In the genomic region with DNA sequence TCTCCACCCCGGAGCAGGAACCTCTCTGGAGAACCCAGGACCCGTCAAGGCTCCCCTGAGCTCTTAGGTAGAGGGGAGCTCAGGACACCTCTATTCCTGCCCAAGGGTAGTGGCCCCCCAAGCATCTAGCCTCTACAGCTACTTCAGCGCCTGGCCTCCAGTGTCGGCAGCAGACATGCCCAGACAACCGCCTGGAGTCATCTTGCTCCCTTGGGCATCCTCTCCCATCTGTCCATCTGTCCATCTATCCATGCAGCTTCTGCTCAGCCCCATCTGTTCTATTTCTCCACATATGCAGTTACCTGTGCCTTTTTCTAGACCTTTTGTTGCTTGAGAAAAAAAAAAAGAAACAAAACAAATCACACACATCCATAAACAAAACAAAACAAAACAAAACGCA, we compare ENCODE assay signal across 33 mouse cellular contexts. TPM values are rescaled to one million over a fixed set of nuclear protein-coding genes. Genes with fewer than 3 reads are reported as not detected.
A peak's percentile ranks its signal among the peaks of the same experiment; 100 is the strongest.
DNase-seq lines count a peak whose midpoint lies in the region; ATAC-seq and TF ChIP-seq lines count a peak whose summit lies in the region.
"Had no signal": no experiment of that assay in that cellular context is flagged by ENCODE, and none has a peak within 500 bp of the region (broad histone marks: within the 10 kb centered on the region; RNA-seq: fewer than 3 reads in every experiment).

No protein-coding gene starts in this region.

- 78% methylated on average over 6 of the region's 6 CpGs for WGBS in hindbrain, embryonic 10.5 days
- WGBS in hindbrain, embryonic 11.5 days, result 75% methylated on average over 6 of the region's 6 CpGs
- WGBS in embryonic facial prominence, embryonic 10.5 days, result 84% methylated on average over 6 of the region's 6 CpGs

- H3K9me3 ChIP-seq in hindbrain, embryonic 10.5 days, result no peaks in the 10 kb centered on the region
- H3K9me3 ChIP-seq in hindbrain, embryonic 11.5 days (ENCODE audit: control insufficient read depth, low read length), result no peaks in the 10 kb centered on the region
- H3K9me3 ChIP-seq in G1E (replicated peaks), result peaks cover 89% of the 10 kb centered on the region
- H3K9me3 ChIP-seq in embryonic facial prominence, embryonic 10.5 days, result no peaks in the 10 kb centered on the region
- H3K9me3 ChIP-seq: embryonic facial prominence, embryonic 12.5 days; embryonic facial prominence, embryonic 15.5 days; forebrain, embryonic 12.5 days; forebrain, embryonic 15.5 days; heart, embryonic 12.5 days; heart, embryonic 15.5 days; hindbrain, embryonic 12.5 days; hindbrain, embryonic 15.5 days; intestine, embryonic 15.5 days had no signal

- H3K4me2 ChIP-seq in hindbrain, embryonic 11.5 days (replicated peaks; ENCODE audit: low read depth, low read length), result no peak overlapping the region
- H3K4me2 ChIP-seq: embryonic facial prominence, embryonic 12.5 days; embryonic facial prominence, embryonic 15.5 days; forebrain, embryonic 12.5 days; forebrain, embryonic 15.5 days; heart, embryonic 12.5 days; heart, embryonic 15.5 days; hindbrain, embryonic 12.5 days; hindbrain, embryonic 15.5 days; intestine, embryonic 15.5 days had no signal

- H3K27ac ChIP-seq in hindbrain, embryonic 10.5 days, result peak overlapping the region; percentile 62; the same call in 1 of the 2 replicates
- H3K27ac ChIP-seq in hindbrain, embryonic 11.5 days (ENCODE audit: low read depth, low read length), result no peak overlapping the region
- H3K27ac ChIP-seq in embryonic facial prominence, embryonic 10.5 days (replicated peaks), result peak overlapping the region; percentile 25; the same call in 1 of the 2 replicates
- H3K27ac ChIP-seq: embryonic facial prominence, embryonic 12.5 days; embryonic facial prominence, embryonic 15.5 days; forebrain, embryonic 12.5 days; forebrain, embryonic 15.5 days; heart, embryonic 15.5 days; hindbrain, embryonic 12.5 days; hindbrain, embryonic 15.5 days; intestine, embryonic 15.5 days had no signal

- H3K4me3 ChIP-seq in hindbrain, embryonic 10.5 days, result no peak overlapping the region
- no peak overlapping the region for H3K4me3 ChIP-seq in hindbrain, embryonic 11.5 days (ENCODE audit: low read depth, low read length)
- H3K4me3 ChIP-seq in G1E (ENCODE audit: low read depth, low read length), result peak overlapping the region; percentile 6; the same call in 1 of the 2 replicates
- no peak overlapping the region for H3K4me3 ChIP-seq in embryonic facial prominence, embryonic 10.5 days
- H3K4me3 ChIP-seq: embryonic facial prominence, embryonic 12.5 days; embryonic facial prominence, embryonic 15.5 days; forebrain, embryonic 12.5 days; forebrain, embryonic 15.5 days; heart, embryonic 12.5 days; heart, embryonic 15.5 days; hindbrain, embryonic 12.5 days; hindbrain, embryonic 15.5 days; intestine, embryonic 15.5 days had no signal

- no peaks in the 10 kb centered on the region for H3K27me3 ChIP-seq in hindbrain, embryonic 10.5 days (ENCODE audit: insufficient read depth, poor library complexity, severe bottlenecking)
- H3K27me3 ChIP-seq in hindbrain, embryonic 11.5 days (ENCODE audit: control insufficient read depth, insufficient read depth, low read length), result no peaks in the 10 kb centered on the region
- no peaks in the 10 kb centered on the region; the same call in 1 of the 2 replicates for H3K27me3 ChIP-seq in G1E (ENCODE audit: insufficient read depth, low read length)
- H3K27me3 ChIP-seq in embryonic facial prominence, embryonic 10.5 days (replicated peaks; ENCODE audit: low read depth, poor library complexity, severe bottlenecking), result no peaks in the 10 kb centered on the region
- H3K27me3 ChIP-seq: CH12.LX; embryonic facial prominence, embryonic 12.5 days; embryonic facial prominence, embryonic 15.5 days; forebrain, embryonic 12.5 days; forebrain, embryonic 15.5 days; hindbrain, embryonic 12.5 days; hindbrain, embryonic 15.5 days; intestine, embryonic 15.5 days had no signal

- no peak for ATAC-seq in hindbrain, embryonic 11.5 days (ENCODE audit: low FRiP score)
- no peak for ATAC-seq in G1E (ENCODE audit: extremely low read depth, insufficient number of reproducible peaks, low FRiP score, poor library complexity, severe bottlenecking)
- ATAC-seq: forebrain, embryonic 15.5 days; intestine, embryonic 15.5 days had no signal

- H3K9ac ChIP-seq in hindbrain, embryonic 11.5 days (ENCODE audit: low read depth, low read length), result no peak overlapping the region
- H3K9ac ChIP-seq: embryonic facial prominence, embryonic 12.5 days; embryonic facial prominence, embryonic 15.5 days; forebrain, embryonic 12.5 days; forebrain, embryonic 15.5 days; heart, embryonic 12.5 days; heart, embryonic 15.5 days; hindbrain, embryonic 12.5 days; hindbrain, embryonic 15.5 days; intestine, embryonic 15.5 days had no signal

- peak; percentile 44 to 47 for DNase-seq in cerebellum, postnatal 25 days
- no peak for DNase-seq in cerebellum, postnatal 36 days
- DNase-seq in hindbrain, embryonic 10.5 days (ENCODE audit: low spot score), result no peak
- no peak for DNase-seq in hindbrain, embryonic 11.5 days (ENCODE audit: low spot score)
- DNase-seq in G1E (ENCODE audit: low spot score), result no peak
- DNase-seq in embryonic facial prominence, embryonic 10.5 days (ENCODE audit: low spot score), result no peak
- no peak for DNase-seq in lung, postnatal 14 days
- DNase-seq: adrenal gland, adult 2 months; adrenal gland, postnatal 14 days; B cell, adult 2 months; cerebellum, adult 11-12 months; cerebellum, adult 9-10 months; gastrocnemius, postnatal 10 days; gastrocnemius, postnatal 36 days; heart, postnatal 10 days; heart, postnatal 36 days; kidney, adult 11 months had no signal

- TF ChIP-seq CTCF in G1E (IDR thresholded peaks at IDR 0.05; ENCODE audit: low read depth, low read length), result no peak

- peaks cover 18% of the 10 kb centered on the region for H3K4me1 ChIP-seq in hindbrain, embryonic 10.5 days (replicated peaks)
- H3K4me1 ChIP-seq in hindbrain, embryonic 11.5 days (replicated peaks; ENCODE audit: control insufficient read depth, insufficient read depth, low read length), result no peaks in the 10 kb centered on the region
- H3K4me1 ChIP-seq in G1E (ENCODE audit: insufficient read depth, low read depth, low read length), result no peaks in the 10 kb centered on the region
- H3K4me1 ChIP-seq in embryonic facial prominence, embryonic 10.5 days, result peaks cover 22% of the 10 kb centered on the region
- H3K4me1 ChIP-seq: embryonic facial prominence, embryonic 12.5 days; hindbrain, embryonic 15.5 days; intestine, embryonic 15.5 days had no signal

- H3K36me3 ChIP-seq in hindbrain, embryonic 10.5 days, result no peaks in the 10 kb centered on the region
- no peaks in the 10 kb centered on the region for H3K36me3 ChIP-seq in hindbrain, embryonic 11.5 days (ENCODE audit: control insufficient read depth, insufficient read depth, low read length)
- H3K36me3 ChIP-seq in G1E (replicated peaks), result no peaks in the 10 kb centered on the region
- H3K36me3 ChIP-seq in embryonic facial prominence, embryonic 10.5 days (replicated peaks), result no peaks in the 10 kb centered on the region
- H3K36me3 ChIP-seq: embryonic facial prominence, embryonic 12.5 days; embryonic facial prominence, embryonic 15.5 days; forebrain, embryonic 12.5 days; forebrain, embryonic 15.5 days; heart, embryonic 12.5 days; heart, embryonic 15.5 days; hindbrain, embryonic 12.5 days; hindbrain, embryonic 15.5 days; intestine, embryonic 15.5 days had no signal

RNA-seq across cellular contexts. Expression of a gene that starts 26.8 kb away (rescaled TPM):
- polyA plus RNA-seq in hindbrain, embryonic 10.5 days (2016; fragmentation: Nextera tagmentation; extraction: Ambion mirVana), result 0.10 TPM in 1 of 2 replicates, not detected in the other
- not detected in 2 replicates for polyA plus RNA-seq in hindbrain, embryonic 11.5 days (2014; fragmentation: Nextera tagmentation; extraction: Ambion mirVana)
- total RNA-seq in G1E (2014; fragmentation: Nextera tagmentation) (not detected in 2 replicates), G1E (2017) (not detected in 2 replicates)
- polyA plus RNA-seq in G1E (2012), result not detected in 2 replicates
- not detected in 2 replicates for polyA plus RNA-seq in embryonic facial prominence, embryonic 10.5 days (2016; fragmentation: Nextera tagmentation; extraction: Ambion mirVana)
- total RNA-seq: adrenal gland, adult 2 months; adrenal gland, postnatal 14 days; adrenal gland, postnatal 4 days; CH12.LX; gastrocnemius, adult 18-20 months; gastrocnemius, postnatal 10 days; gastrocnemius, postnatal 36 days; granulocyte monocyte progenitor cell, adult 5-6 weeks; heart, adult 8-10 months; heart, postnatal 10 days; heart, postnatal 36 days; MEL had no signal
- polyA plus RNA-seq: adrenal gland, adult 2 months; brain, embryonic 14.5 days; forebrain, embryonic 12.5 days; hindbrain, embryonic 12.5 days had no signal

Comparison
In these comparisons a context has a peak if more than half of its experiments do, and no peak if none do; other contexts are left out.
1. DNase-seq: peak in cerebellum, postnatal 25 days (2 of 2); none in cerebellum, postnatal 36 days (0 of 2), hindbrain, embryonic 10.5 days (single experiment), hindbrain, embryonic 11.5 days (single experiment), G1E (single experiment), embryonic facial prominence, embryonic 10.5 days (single experiment) and lung, postnatal 14 days (single experiment).